Mouse (Mus musculus) MEL (cell line): ENCODE data around the gene Taf6l. TPM values are rescaled to one million over a fixed set of nuclear protein-coding genes. Genes with fewer than 3 reads are reported as not detected.

Experiments
- DNase-seq: peaks from one replicate; pipeline ENCODE4 v3.0.0; 2011; ENCODE audit warnings: low read depth, low spot score
- H3K27ac ChIP-seq: 2 replicates; pipeline ENCODE4 v1.5.1; 2012; ENCODE audit warnings: low read depth, mild to moderate bottlenecking, control low read depth, low read length, moderate library complexity; ENCODE audit not compliant: control insufficient read depth
- H3K27me3 ChIP-seq, 2 experiments: fragments of 150-350 bp in 1 of 2; sonication (generic) in 1 of 2; 2 replicates each; pipeline ENCODE4 v1.6.1; 2012; ENCODE audit warnings: low read length in 2 of 2, mild to moderate bottlenecking in 2 of 2, improper control_type of control experiment in 1 of 2, moderate library complexity in 1 of 2; ENCODE audit not compliant: insufficient read depth in 2 of 2, control insufficient read depth in 1 of 2
- H3K36me3 ChIP-seq, 2 experiments: 2 replicates each; pipeline ENCODE4 v1.6.1; 2012 to 2014; ENCODE audit warnings: low read length in 2 of 2, improper control_type of control experiment in 1 of 2, inconsistent platforms in 1 of 2, mild to moderate bottlenecking in 1 of 2; ENCODE audit not compliant: insufficient read depth in 2 of 2, control insufficient read depth in 1 of 2
- H3K4me1 ChIP-seq, 2 experiments: fragments of 150-350 bp in 1 of 2; sonication (generic) in 1 of 2; 2 replicates each; pipeline ENCODE4 v1.6.1; 2012; ENCODE audit warnings: low read length in 2 of 2, improper control_type of control experiment in 1 of 2, mild to moderate bottlenecking in 1 of 2; ENCODE audit not compliant: insufficient read depth in 2 of 2, control insufficient read depth in 1 of 2
- H3K4me3 ChIP-seq, 2 experiments: fragments of 150-350 bp in 1 of 2; sonication (generic) in 1 of 2; 2 replicates each; pipeline ENCODE4 v1.5.1; 2012; ENCODE audit warnings: low read depth in 2 of 2, low read length in 2 of 2, mild to moderate bottlenecking in 2 of 2, moderate library complexity in 2 of 2, control low read depth in 1 of 2, improper control_type of control experiment in 1 of 2; ENCODE audit not compliant: control insufficient read depth in 1 of 2, insufficient read depth in 1 of 2
- H3K79me2 ChIP-seq: 2 replicates; pipeline ENCODE4 v1.6.1; 2012; ENCODE audit warnings: mild to moderate bottlenecking, low read length, moderate library complexity; ENCODE audit not compliant: control insufficient read depth, poor library complexity, insufficient read depth
- H3K9ac ChIP-seq: 2 replicates; pipeline ENCODE4 v1.6.1; 2012; ENCODE audit warnings: low read depth, mild to moderate bottlenecking, control low read depth, low read length, moderate library complexity; ENCODE audit not compliant: control insufficient read depth, poor library complexity, severe bottlenecking
- H3K9me3 ChIP-seq: fragments of 150-350 bp; sonication (generic); replicated peaks from 2 replicates; pipeline ENCODE4 v1.6.1; 2012; ENCODE audit warnings: mild to moderate bottlenecking, low read length, improper control_type of control experiment, moderate library complexity; ENCODE audit not compliant: insufficient read depth
- CHD1 ChIP-seq: IDR thresholded peaks from 2 replicates; pipeline ENCODE4 v1.6.1; 2012; ENCODE audit warnings: low read depth, mild to moderate bottlenecking, inconsistent platforms, low read length, improper control_type of control experiment
- CTCF ChIP-seq, 3 experiments: IDR thresholded peaks in 2 of 3; conservative IDR thresholded peaks in 1 of 3; 2 replicates each; pipeline ENCODE4 v1.5.1; 2011 to 2012; ENCODE audit warnings: low read length in 3 of 3, low read depth in 2 of 3, mild to moderate bottlenecking in 2 of 3, improper control_type of control experiment in 1 of 3, inconsistent platforms in 1 of 3, mixed read lengths in 1 of 3, moderate library complexity in 1 of 3; ENCODE audit not compliant: control insufficient read depth in 1 of 3, insufficient read depth in 1 of 3, poor library complexity in 1 of 3, severe bottlenecking in 1 of 3
- E2F4 ChIP-seq: IDR thresholded peaks from 2 replicates; pipeline ENCODE4 v1.6.1; 2011; ENCODE audit warnings: low read depth, low read length, improper control_type of control experiment, borderline replicate concordance
- EP300 ChIP-seq, 2 experiments: IDR thresholded peaks; 2 replicates each; pipeline ENCODE4 v1.6.1; 2011; ENCODE audit warnings: improper control_type of control experiment in 2 of 2, low read length in 2 of 2, low read depth in 1 of 2, mild to moderate bottlenecking in 1 of 2
- GABPA ChIP-seq: IDR thresholded peaks from 2 replicates; pipeline ENCODE4 v1.6.1; 2012; ENCODE audit warnings: low read depth, mild to moderate bottlenecking, inconsistent platforms, low read length, improper control_type of control experiment, moderate library complexity
- GATA1 ChIP-seq: IDR thresholded peaks from 2 replicates; pipeline ENCODE4 v1.6.1; 2011; ENCODE audit warnings: low read depth, low read length, improper control_type of control experiment
- KAT2A ChIP-seq: conservative IDR thresholded peaks from 2 replicates; pipeline ENCODE4 v1.6.1; 2012; ENCODE audit warnings: low read depth, low read length, improper control_type of control experiment, inconsistent platforms
- MAFK ChIP-seq: IDR thresholded peaks from 2 replicates; pipeline ENCODE4 v1.6.1; 2011; ENCODE audit warnings: low read depth, mild to moderate bottlenecking, low read length, improper control_type of control experiment, borderline replicate concordance
- MAZ ChIP-seq: IDR thresholded peaks from 2 replicates; pipeline ENCODE4 v1.6.1; 2012; ENCODE audit warnings: low read depth, mild to moderate bottlenecking, inconsistent platforms, low read length, improper control_type of control experiment
- MEF2A ChIP-seq: IDR thresholded peaks from 2 replicates; pipeline ENCODE4 v1.6.1; 2014; ENCODE audit warnings: low read depth, mild to moderate bottlenecking, inconsistent platforms, low read length, improper control_type of control experiment; ENCODE audit not compliant: poor library complexity, insufficient replicate concordance, severe bottlenecking; ENCODE audit errors: extremely low read depth
- MYB ChIP-seq: IDR thresholded peaks from 2 replicates; pipeline ENCODE4 v1.6.1; 2011; ENCODE audit warnings: mild to moderate bottlenecking, low read depth, low read length, improper control_type of control experiment
- MYC ChIP-seq: IDR thresholded peaks from 2 replicates; pipeline ENCODE4 v1.6.1; 2011; ENCODE audit warnings: low read depth, mild to moderate bottlenecking, low read length, improper control_type of control experiment, moderate library complexity
- NRF1 ChIP-seq: IDR thresholded peaks from 2 replicates; pipeline ENCODE4 v1.6.1; 2014; ENCODE audit warnings: low read depth, mild to moderate bottlenecking, inconsistent platforms, low read length, improper control_type of control experiment, moderate library complexity; ENCODE audit not compliant: poor library complexity, insufficient read depth, severe bottlenecking
- POLR2A ChIP-seq, 2 experiments: IDR thresholded peaks; 2 replicates each; pipeline ENCODE4 v1.6.1; 2011 to 2012; ENCODE audit warnings: low read length in 2 of 2, mild to moderate bottlenecking in 2 of 2, control low read depth in 1 of 2, improper control_type of control experiment in 1 of 2, low read depth in 1 of 2, moderate library complexity in 1 of 2; ENCODE audit not compliant: control insufficient read depth in 1 of 2, insufficient read depth in 1 of 2, poor library complexity in 1 of 2
- POLR2AphosphoS2 ChIP-seq: IDR thresholded peaks from 2 replicates; pipeline ENCODE4 v1.6.1; 2011; ENCODE audit warnings: low read length, improper control_type of control experiment
- RAD21 ChIP-seq: IDR thresholded peaks from 2 replicates; pipeline ENCODE4 v1.6.1; 2011; ENCODE audit warnings: mild to moderate bottlenecking, low read depth, low read length, improper control_type of control experiment
- SMC3 ChIP-seq: IDR thresholded peaks from 2 replicates; pipeline ENCODE4 v1.6.1; 2011; ENCODE audit warnings: low read depth, low read length, improper control_type of control experiment
- TAL1 ChIP-seq: IDR thresholded peaks from 2 replicates; pipeline ENCODE4 v1.6.1; 2012; ENCODE audit warnings: mild to moderate bottlenecking, inconsistent platforms, low read length, moderate library complexity, mixed read lengths
- TBP ChIP-seq: IDR thresholded peaks from 2 replicates; pipeline ENCODE4 v1.8.0; 2011; ENCODE audit warnings: low read depth, low read length, improper control_type of control experiment
- USF1 ChIP-seq: IDR thresholded peaks from 2 replicates; pipeline ENCODE4 v1.6.1; 2014; ENCODE audit warnings: low read depth, mild to moderate bottlenecking, inconsistent platforms, low read length, improper control_type of control experiment, moderate library complexity
- USF2 ChIP-seq, 2 experiments: IDR thresholded peaks; 2 replicates each; pipeline ENCODE4 v1.6.1; 2011 to 2012; ENCODE audit warnings: improper control_type of control experiment in 2 of 2, low read length in 2 of 2, borderline replicate concordance in 1 of 2, inconsistent platforms in 1 of 2, low read depth in 1 of 2, mild to moderate bottlenecking in 1 of 2; ENCODE audit not compliant: insufficient read depth in 1 of 2
- ZKSCAN1 ChIP-seq: IDR thresholded peaks from 2 replicates; pipeline ENCODE4 v1.6.1; 2012; ENCODE audit warnings: low read depth, mild to moderate bottlenecking, inconsistent platforms, low read length, improper control_type of control experiment, moderate library complexity
- ZNF384 ChIP-seq: IDR thresholded peaks from 2 replicates; pipeline ENCODE4 v1.6.1; 2012; ENCODE audit warnings: low read depth, mild to moderate bottlenecking, inconsistent platforms, low read length, improper control_type of control experiment
- polyA plus RNA-seq, 2 experiments: library from polyadenylated mRNA; stranded (reverse) in 1 of 2; unstranded in 1 of 2; fragments of >175 nt in 1 of 2; fragments of >200 nt in 1 of 2; gene quantifications; 2 replicates each; pipeline versions ENCODE4 v1.2.1 to v1.2.4; 2012; ENCODE audit warnings: low replicate concordance in 2 of 2, low read depth in 1 of 2; ENCODE audit not compliant: insufficient read length in 2 of 2, insufficient read depth in 1 of 2, missing spikeins in 1 of 2
- total RNA-seq: library from RNA; depleted of rRNA; stranded (reverse); fragments of 300-350 nt; gene quantifications from 2 replicates; pipeline ENCODE4 v1.2.3, GENCODE M21; 2012

Taf6l gene
- total and polyA plus RNA-seq, 3 experiments: 18.3 to 25.5 TPM; not detected in 1

- Histone ChIP-seq H3K27ac (no peak overlapping the region), H3K9ac (no peak overlapping the region), H3K4me3 (no peak overlapping the region), H3K9me3 (no peaks in the 10 kb centered on the region), H3K4me1 (peaks cover 2 to 4% of the 10 kb centered on the region in 2 experiments; a peak in 3 of 4 replicates), H3K27me3 (no peaks in the 10 kb centered on the region), H3K36me3 (peaks cover 3 to 20% of the 10 kb centered on the region in 2 experiments), H3K79me2 (peaks cover 3% of the 10 kb centered on the region; the same call in 1 of the 2 replicates)
- peak; percentile 45 for DNase-seq
- peak in 2 of 3 experiments; percentile 39 to 48; a peak in 4 of 6 replicates for TF ChIP-seq CTCF (IDR thresholded peaks at IDR 0.05 in 2 of 3, conservative IDR thresholded peaks at IDR 0.05 in 1 of 3; ENCODE audit: control insufficient read depth in 1 of 3, insufficient read depth in 1 of 3, low read depth in 2 of 3, low read length in 3 of 3, poor library complexity in 1 of 3, severe bottlenecking in 1 of 3)
- TF ChIP-seq MEF2A: no peak
- TF ChIP-seq RAD21: peak; percentile 20
- TF ChIP-seq USF2 (IDR thresholded peaks at IDR 0.05; ENCODE audit: borderline replicate concordance in 1 of 2, insufficient read depth in 1 of 2, low read depth in 1 of 2, low read length in 2 of 2): no peak
- no peak for TF ChIP-seq NRF1
- peak; percentile 92 for TF ChIP-seq ZNF384
- TF ChIP-seq USF1: peak; percentile 43; the same call in 1 of the 2 replicates
- peak; percentile 27; the same call in 1 of the 2 replicates for TF ChIP-seq SMC3
- peak; percentile 63 for TF ChIP-seq MYC
Measured at GRCm38 (mm10) chr19:8747368-8747767, 38.8 kb downstream of the Taf6l start.

- Histone ChIP-seq H3K9ac (no peak overlapping the region), H3K36me3 (peaks cover 3 to 18% of the 10 kb centered on the region in 2 experiments), H3K79me2 (peaks cover 9% of the 10 kb centered on the region)
Measured at GRCm38 (mm10) chr19:8745382-8745781, 40.8 kb downstream of the Taf6l start.

GRCm38 (mm10) chr19:8742176-8742575, 44.0 kb downstream of the Taf6l start:
- no peak for DNase-seq
- Histone ChIP-seq H3K4me1 (peaks cover 2 to 5% of the 10 kb centered on the region in 2 experiments; a peak in 3 of 4 replicates), H3K9ac (peak overlapping the region; percentile 76), H3K27me3 (no peaks in the 10 kb centered on the region), H3K9me3 (no peaks in the 10 kb centered on the region), H3K36me3 (peaks cover 6 to 23% of the 10 kb centered on the region in 2 experiments), H3K27ac (peak overlapping the region; percentile 52), H3K79me2 (peaks cover 16% of the 10 kb centered on the region), H3K4me3 (peak overlapping the region; percentile 82 to 87)
- TF ChIP-seq ZKSCAN1 (no peak), TBP (no peak), ZNF384 (no peak), GATA1 (no peak), POLR2AphosphoS2 (no peak), MYC (no peak), EP300 (IDR thresholded peaks at IDR 0.05; ENCODE audit: low read depth in 1 of 2, low read length in 2 of 2) (no peak), KAT2A (no peak), MYB (no peak), TAL1 (no peak), USF1 (no peak), MAZ (no peak), USF2 (IDR thresholded peaks at IDR 0.05; ENCODE audit: borderline replicate concordance in 1 of 2, insufficient read depth in 1 of 2, low read depth in 1 of 2, low read length in 2 of 2) (no peak), CHD1 (no peak), GABPA (no peak), MAFK (no peak), E2F4 (no peak), POLR2A (IDR thresholded peaks at IDR 0.05; ENCODE audit: control insufficient read depth in 1 of 2, insufficient read depth in 1 of 2, low read depth in 1 of 2, low read length in 2 of 2, poor library complexity in 1 of 2) (no peak)

More at GRCm38 (mm10) chr19:8745382-8745781, 40.8 kb downstream of the Taf6l start:
- H3K9me3 ChIP-seq: no peaks in the 10 kb centered on the region
- H3K4me1 ChIP-seq: peaks cover 2 to 4% of the 10 kb centered on the region in 2 experiments; a peak in 3 of 4 replicates
- no peak overlapping the region for H3K27ac ChIP-seq
- H3K4me3 ChIP-seq: no peak overlapping the region
- TF ChIP-seq POLR2A (IDR thresholded peaks at IDR 0.05; ENCODE audit: control insufficient read depth in 1 of 2, insufficient read depth in 1 of 2, low read depth in 1 of 2, low read length in 2 of 2, poor library complexity in 1 of 2): no peak
- no peak for TF ChIP-seq USF2 (IDR thresholded peaks at IDR 0.05; ENCODE audit: borderline replicate concordance in 1 of 2, insufficient read depth in 1 of 2, low read depth in 1 of 2, low read length in 2 of 2)
- 0 out of 2 replicates have a peak, but pooled peaks have one; percentile 36 for TF ChIP-seq GATA1
- DNase-seq: no peak
- no peaks in the 10 kb centered on the region for H3K27me3 ChIP-seq
